Mouse (Mus musculus) MEL (cell line): ENCODE data around the gene Wdfy3. TPM values are rescaled to one million over a fixed set of nuclear protein-coding genes. Genes with fewer than 3 reads are reported as not detected.

Experiments used
- DNase-seq: peaks from one replicate; pipeline ENCODE4 v3.0.0; 2011; ENCODE audit warnings: low read depth, low spot score
- H3K27ac ChIP-seq: 2 replicates; pipeline ENCODE4 v1.5.1; 2012; ENCODE audit warnings: low read depth, mild to moderate bottlenecking, control low read depth, low read length, moderate library complexity; ENCODE audit not compliant: control insufficient read depth
- H3K27me3 ChIP-seq, 2 experiments: fragments of 150-350 bp in 1 of 2; sonication (generic) in 1 of 2; 2 replicates each; pipeline ENCODE4 v1.6.1; 2012; ENCODE audit warnings: low read length in 2 of 2, mild to moderate bottlenecking in 2 of 2, improper control_type of control experiment in 1 of 2, moderate library complexity in 1 of 2; ENCODE audit not compliant: insufficient read depth in 2 of 2, control insufficient read depth in 1 of 2
- H3K36me3 ChIP-seq, 2 experiments: 2 replicates each; pipeline ENCODE4 v1.6.1; 2012 to 2014; ENCODE audit warnings: low read length in 2 of 2, improper control_type of control experiment in 1 of 2, inconsistent platforms in 1 of 2, mild to moderate bottlenecking in 1 of 2; ENCODE audit not compliant: insufficient read depth in 2 of 2, control insufficient read depth in 1 of 2
- H3K4me1 ChIP-seq, 2 experiments: fragments of 150-350 bp in 1 of 2; sonication (generic) in 1 of 2; 2 replicates each; pipeline ENCODE4 v1.6.1; 2012; ENCODE audit warnings: low read length in 2 of 2, improper control_type of control experiment in 1 of 2, mild to moderate bottlenecking in 1 of 2; ENCODE audit not compliant: insufficient read depth in 2 of 2, control insufficient read depth in 1 of 2
- H3K4me3 ChIP-seq, 2 experiments: fragments of 150-350 bp in 1 of 2; sonication (generic) in 1 of 2; 2 replicates each; pipeline ENCODE4 v1.5.1; 2012; ENCODE audit warnings: low read depth in 2 of 2, low read length in 2 of 2, mild to moderate bottlenecking in 2 of 2, moderate library complexity in 2 of 2, control low read depth in 1 of 2, improper control_type of control experiment in 1 of 2; ENCODE audit not compliant: control insufficient read depth in 1 of 2, insufficient read depth in 1 of 2
- H3K79me2 ChIP-seq: 2 replicates; pipeline ENCODE4 v1.6.1; 2012; ENCODE audit warnings: mild to moderate bottlenecking, low read length, moderate library complexity; ENCODE audit not compliant: control insufficient read depth, poor library complexity, insufficient read depth
- H3K9ac ChIP-seq: 2 replicates; pipeline ENCODE4 v1.6.1; 2012; ENCODE audit warnings: low read depth, mild to moderate bottlenecking, control low read depth, low read length, moderate library complexity; ENCODE audit not compliant: control insufficient read depth, poor library complexity, severe bottlenecking
- H3K9me3 ChIP-seq: fragments of 150-350 bp; sonication (generic); replicated peaks from 2 replicates; pipeline ENCODE4 v1.6.1; 2012; ENCODE audit warnings: mild to moderate bottlenecking, low read length, improper control_type of control experiment, moderate library complexity; ENCODE audit not compliant: insufficient read depth
- BHLHE40 ChIP-seq: IDR thresholded peaks from 2 replicates; pipeline ENCODE4 v1.6.1; 2012; ENCODE audit warnings: low read depth, mild to moderate bottlenecking, inconsistent platforms, low read length, improper control_type of control experiment, borderline replicate concordance
- CHD1 ChIP-seq: IDR thresholded peaks from 2 replicates; pipeline ENCODE4 v1.6.1; 2012; ENCODE audit warnings: low read depth, mild to moderate bottlenecking, inconsistent platforms, low read length, improper control_type of control experiment
- CTCF ChIP-seq, 3 experiments: IDR thresholded peaks in 2 of 3; conservative IDR thresholded peaks in 1 of 3; 2 replicates each; pipeline ENCODE4 v1.5.1; 2011 to 2012; ENCODE audit warnings: low read length in 3 of 3, low read depth in 2 of 3, mild to moderate bottlenecking in 2 of 3, improper control_type of control experiment in 1 of 3, inconsistent platforms in 1 of 3, mixed read lengths in 1 of 3, moderate library complexity in 1 of 3; ENCODE audit not compliant: control insufficient read depth in 1 of 3, insufficient read depth in 1 of 3, poor library complexity in 1 of 3, severe bottlenecking in 1 of 3
- E2F4 ChIP-seq: IDR thresholded peaks from 2 replicates; pipeline ENCODE4 v1.6.1; 2011; ENCODE audit warnings: low read depth, low read length, improper control_type of control experiment, borderline replicate concordance
- GABPA ChIP-seq: IDR thresholded peaks from 2 replicates; pipeline ENCODE4 v1.6.1; 2012; ENCODE audit warnings: low read depth, mild to moderate bottlenecking, inconsistent platforms, low read length, improper control_type of control experiment, moderate library complexity
- HCFC1 ChIP-seq: IDR thresholded peaks from 2 replicates; pipeline ENCODE4 v1.6.1; 2012; ENCODE audit warnings: low read depth, mild to moderate bottlenecking, inconsistent platforms, low read length, improper control_type of control experiment, moderate library complexity
- KAT2A ChIP-seq: conservative IDR thresholded peaks from 2 replicates; pipeline ENCODE4 v1.6.1; 2012; ENCODE audit warnings: low read depth, low read length, improper control_type of control experiment, inconsistent platforms
- MAFK ChIP-seq: IDR thresholded peaks from 2 replicates; pipeline ENCODE4 v1.6.1; 2011; ENCODE audit warnings: low read depth, mild to moderate bottlenecking, low read length, improper control_type of control experiment, borderline replicate concordance
- MAX ChIP-seq: IDR thresholded peaks from 2 replicates; pipeline ENCODE4 v1.6.1; 2011; ENCODE audit warnings: low read length, improper control_type of control experiment
- MEF2A ChIP-seq: IDR thresholded peaks from 2 replicates; pipeline ENCODE4 v1.6.1; 2014; ENCODE audit warnings: low read depth, mild to moderate bottlenecking, inconsistent platforms, low read length, improper control_type of control experiment; ENCODE audit not compliant: poor library complexity, insufficient replicate concordance, severe bottlenecking; ENCODE audit errors: extremely low read depth
- MXI1 ChIP-seq: IDR thresholded peaks from 2 replicates; pipeline ENCODE4 v1.6.1; 2011; ENCODE audit warnings: mild to moderate bottlenecking, low read depth, low read length, improper control_type of control experiment
- MYB ChIP-seq: IDR thresholded peaks from 2 replicates; pipeline ENCODE4 v1.6.1; 2011; ENCODE audit warnings: mild to moderate bottlenecking, low read depth, low read length, improper control_type of control experiment
- NRF1 ChIP-seq: IDR thresholded peaks from 2 replicates; pipeline ENCODE4 v1.6.1; 2014; ENCODE audit warnings: low read depth, mild to moderate bottlenecking, inconsistent platforms, low read length, improper control_type of control experiment, moderate library complexity; ENCODE audit not compliant: poor library complexity, insufficient read depth, severe bottlenecking
- SIN3A ChIP-seq: IDR thresholded peaks from 2 replicates; pipeline ENCODE4 v1.6.1; 2012; ENCODE audit warnings: low read length, improper control_type of control experiment, inconsistent platforms
- UBTF ChIP-seq: IDR thresholded peaks from 2 replicates; pipeline ENCODE4 v1.6.1; 2012; ENCODE audit warnings: low read depth, mild to moderate bottlenecking, inconsistent platforms, low read length, improper control_type of control experiment, moderate library complexity, borderline replicate concordance; ENCODE audit not compliant: insufficient read depth
- USF1 ChIP-seq: IDR thresholded peaks from 2 replicates; pipeline ENCODE4 v1.6.1; 2014; ENCODE audit warnings: low read depth, mild to moderate bottlenecking, inconsistent platforms, low read length, improper control_type of control experiment, moderate library complexity
- USF2 ChIP-seq, 2 experiments: IDR thresholded peaks; 2 replicates each; pipeline ENCODE4 v1.6.1; 2011 to 2012; ENCODE audit warnings: improper control_type of control experiment in 2 of 2, low read length in 2 of 2, borderline replicate concordance in 1 of 2, inconsistent platforms in 1 of 2, low read depth in 1 of 2, mild to moderate bottlenecking in 1 of 2; ENCODE audit not compliant: insufficient read depth in 1 of 2
- ZC3H11A ChIP-seq: IDR thresholded peaks from 2 replicates; pipeline ENCODE4 v1.6.1; 2012; ENCODE audit warnings: low read depth, mild to moderate bottlenecking, inconsistent platforms, low read length, improper control_type of control experiment
- ZMIZ1 ChIP-seq: IDR thresholded peaks from 2 replicates; pipeline ENCODE4 v1.6.1; 2012; ENCODE audit warnings: low read depth, mild to moderate bottlenecking, inconsistent platforms, low read length, improper control_type of control experiment, moderate library complexity
- polyA plus RNA-seq, 2 experiments: library from polyadenylated mRNA; stranded (reverse) in 1 of 2; unstranded in 1 of 2; fragments of >175 nt in 1 of 2; fragments of >200 nt in 1 of 2; gene quantifications; 2 replicates each; pipeline versions ENCODE4 v1.2.1 to v1.2.4; 2012; ENCODE audit warnings: low replicate concordance in 2 of 2, low read depth in 1 of 2; ENCODE audit not compliant: insufficient read length in 2 of 2, insufficient read depth in 1 of 2, missing spikeins in 1 of 2
- total RNA-seq: library from RNA; depleted of rRNA; stranded (reverse); fragments of 300-350 nt; gene quantifications from 2 replicates; pipeline ENCODE4 v1.2.3, GENCODE M21; 2012

The Wdfy3 gene
- total and polyA plus RNA-seq, 3 experiments, result 10.0 to 21.3 (median 11.9) TPM

GRCm38 (mm10) chr5:101822311-101822670 is 247.4 kb downstream of the Wdfy3 start:
- Histone ChIP-seq H3K9me3 (no peaks in the 10 kb centered on the region), H3K79me2 (no peaks in the 10 kb centered on the region; the same call in 1 of the 2 replicates), H3K27me3 (no peaks in the 10 kb centered on the region), H3K9ac (no peak overlapping the region), H3K4me1 (peaks cover 0 to 7% of the 10 kb centered on the region in 2 experiments; a peak in 2 of 4 replicates), H3K36me3 (peaks cover 0 to 9% of the 10 kb centered on the region in 2 experiments; a peak in 2 of 4 replicates), H3K27ac (no peak overlapping the region), H3K4me3 (no peak overlapping the region)
- DNase-seq, result no peak
- TF ChIP-seq USF1, result no peak
- TF ChIP-seq SIN3A, result no peak
- TF ChIP-seq GABPA, result no peak
- no peak for TF ChIP-seq BHLHE40
- TF ChIP-seq USF2 (IDR thresholded peaks at IDR 0.05; ENCODE audit: borderline replicate concordance in 1 of 2, insufficient read depth in 1 of 2, low read depth in 1 of 2, low read length in 2 of 2), result no peak
- TF ChIP-seq E2F4, result no peak
- TF ChIP-seq HCFC1, result no peak
- TF ChIP-seq UBTF, result no peak
- TF ChIP-seq ZC3H11A, result no peak
- TF ChIP-seq MYB, result no peak
- TF ChIP-seq NRF1, result no peak
- no peak for TF ChIP-seq MAX
- no peak for TF ChIP-seq CTCF (IDR thresholded peaks at IDR 0.05 in 2 of 3, conservative IDR thresholded peaks at IDR 0.05 in 1 of 3; ENCODE audit: control insufficient read depth in 1 of 3, insufficient read depth in 1 of 3, low read depth in 2 of 3, low read length in 3 of 3, poor library complexity in 1 of 3, severe bottlenecking in 1 of 3)
- no peak for TF ChIP-seq KAT2A
- no peak for TF ChIP-seq CHD1
- no peak for TF ChIP-seq MXI1
- TF ChIP-seq MEF2A, result no peak
- TF ChIP-seq ZMIZ1, result no peak
- no peak for TF ChIP-seq MAFK
